Mouse (Mus musculus) MEL (cell line): ENCODE measurements around the gene Ganc. TPM values are rescaled to one million over a fixed set of nuclear protein-coding genes. Genes with fewer than 3 reads are reported as not detected.

Experiments
- DNase-seq: peaks from one replicate; pipeline ENCODE4 v3.0.0; 2011; ENCODE audit warnings: low read depth, low spot score
- H3K27ac ChIP-seq: 2 replicates; pipeline ENCODE4 v1.5.1; 2012; ENCODE audit warnings: low read depth, mild to moderate bottlenecking, control low read depth, low read length, moderate library complexity; ENCODE audit not compliant: control insufficient read depth
- H3K27me3 ChIP-seq, 2 experiments: fragments of 150-350 bp in 1 of 2; sonication (generic) in 1 of 2; 2 replicates each; pipeline ENCODE4 v1.6.1; 2012; ENCODE audit warnings: low read length in 2 of 2, mild to moderate bottlenecking in 2 of 2, improper control_type of control experiment in 1 of 2, moderate library complexity in 1 of 2; ENCODE audit not compliant: insufficient read depth in 2 of 2, control insufficient read depth in 1 of 2
- H3K36me3 ChIP-seq, 2 experiments: 2 replicates each; pipeline ENCODE4 v1.6.1; 2012 to 2014; ENCODE audit warnings: low read length in 2 of 2, improper control_type of control experiment in 1 of 2, inconsistent platforms in 1 of 2, mild to moderate bottlenecking in 1 of 2; ENCODE audit not compliant: insufficient read depth in 2 of 2, control insufficient read depth in 1 of 2
- H3K4me1 ChIP-seq, 2 experiments: fragments of 150-350 bp in 1 of 2; sonication (generic) in 1 of 2; 2 replicates each; pipeline ENCODE4 v1.6.1; 2012; ENCODE audit warnings: low read length in 2 of 2, improper control_type of control experiment in 1 of 2, mild to moderate bottlenecking in 1 of 2; ENCODE audit not compliant: insufficient read depth in 2 of 2, control insufficient read depth in 1 of 2
- H3K4me3 ChIP-seq, 2 experiments: fragments of 150-350 bp in 1 of 2; sonication (generic) in 1 of 2; 2 replicates each; pipeline ENCODE4 v1.5.1; 2012; ENCODE audit warnings: low read depth in 2 of 2, low read length in 2 of 2, mild to moderate bottlenecking in 2 of 2, moderate library complexity in 2 of 2, control low read depth in 1 of 2, improper control_type of control experiment in 1 of 2; ENCODE audit not compliant: control insufficient read depth in 1 of 2, insufficient read depth in 1 of 2
- H3K79me2 ChIP-seq: 2 replicates; pipeline ENCODE4 v1.6.1; 2012; ENCODE audit warnings: mild to moderate bottlenecking, low read length, moderate library complexity; ENCODE audit not compliant: control insufficient read depth, poor library complexity, insufficient read depth
- H3K9ac ChIP-seq: 2 replicates; pipeline ENCODE4 v1.6.1; 2012; ENCODE audit warnings: low read depth, mild to moderate bottlenecking, control low read depth, low read length, moderate library complexity; ENCODE audit not compliant: control insufficient read depth, poor library complexity, severe bottlenecking
- H3K9me3 ChIP-seq: fragments of 150-350 bp; sonication (generic); replicated peaks from 2 replicates; pipeline ENCODE4 v1.6.1; 2012; ENCODE audit warnings: mild to moderate bottlenecking, low read length, improper control_type of control experiment, moderate library complexity; ENCODE audit not compliant: insufficient read depth
- CHD2 ChIP-seq: IDR thresholded peaks from 2 replicates; pipeline ENCODE4 v1.6.1; 2011; ENCODE audit warnings: low read length, improper control_type of control experiment
- E2F4 ChIP-seq: IDR thresholded peaks from 2 replicates; pipeline ENCODE4 v1.6.1; 2011; ENCODE audit warnings: low read depth, low read length, improper control_type of control experiment, borderline replicate concordance
- ELF1 ChIP-seq: IDR thresholded peaks from 2 replicates; pipeline ENCODE4 v1.6.1; 2014; ENCODE audit warnings: low read depth, mild to moderate bottlenecking, inconsistent platforms, low read length, improper control_type of control experiment, moderate library complexity
- EP300 ChIP-seq, 2 experiments: IDR thresholded peaks; 2 replicates each; pipeline ENCODE4 v1.6.1; 2011; ENCODE audit warnings: improper control_type of control experiment in 2 of 2, low read length in 2 of 2, low read depth in 1 of 2, mild to moderate bottlenecking in 1 of 2
- ETS1 ChIP-seq: IDR thresholded peaks from 2 replicates; pipeline ENCODE4 v1.6.1; 2012; ENCODE audit warnings: low read depth, mild to moderate bottlenecking, inconsistent platforms, low read length, improper control_type of control experiment, moderate library complexity
- GABPA ChIP-seq: IDR thresholded peaks from 2 replicates; pipeline ENCODE4 v1.6.1; 2012; ENCODE audit warnings: low read depth, mild to moderate bottlenecking, inconsistent platforms, low read length, improper control_type of control experiment, moderate library complexity
- GATA1 ChIP-seq: IDR thresholded peaks from 2 replicates; pipeline ENCODE4 v1.6.1; 2011; ENCODE audit warnings: low read depth, low read length, improper control_type of control experiment
- HCFC1 ChIP-seq: IDR thresholded peaks from 2 replicates; pipeline ENCODE4 v1.6.1; 2012; ENCODE audit warnings: low read depth, mild to moderate bottlenecking, inconsistent platforms, low read length, improper control_type of control experiment, moderate library complexity
- MXI1 ChIP-seq: IDR thresholded peaks from 2 replicates; pipeline ENCODE4 v1.6.1; 2011; ENCODE audit warnings: mild to moderate bottlenecking, low read depth, low read length, improper control_type of control experiment
- POLR2AphosphoS5 ChIP-seq: IDR thresholded peaks from 2 replicates; pipeline ENCODE4 v1.6.1; 2012; ENCODE audit warnings: low read depth, borderline replicate concordance, mild to moderate bottlenecking, inconsistent platforms, low read length, moderate library complexity, mixed read lengths
- RAD21 ChIP-seq: IDR thresholded peaks from 2 replicates; pipeline ENCODE4 v1.6.1; 2011; ENCODE audit warnings: mild to moderate bottlenecking, low read depth, low read length, improper control_type of control experiment
- TAL1 ChIP-seq: IDR thresholded peaks from 2 replicates; pipeline ENCODE4 v1.6.1; 2012; ENCODE audit warnings: mild to moderate bottlenecking, inconsistent platforms, low read length, moderate library complexity, mixed read lengths
- TBP ChIP-seq: IDR thresholded peaks from 2 replicates; pipeline ENCODE4 v1.8.0; 2011; ENCODE audit warnings: low read depth, low read length, improper control_type of control experiment
- TCF12 ChIP-seq: IDR thresholded peaks from 2 replicates; pipeline ENCODE4 v1.6.1; 2014; ENCODE audit warnings: low read depth, mild to moderate bottlenecking, inconsistent platforms, low read length, improper control_type of control experiment, moderate library complexity
- UBTF ChIP-seq: IDR thresholded peaks from 2 replicates; pipeline ENCODE4 v1.6.1; 2012; ENCODE audit warnings: low read depth, mild to moderate bottlenecking, inconsistent platforms, low read length, improper control_type of control experiment, moderate library complexity, borderline replicate concordance; ENCODE audit not compliant: insufficient read depth
- ZC3H11A ChIP-seq: IDR thresholded peaks from 2 replicates; pipeline ENCODE4 v1.6.1; 2012; ENCODE audit warnings: low read depth, mild to moderate bottlenecking, inconsistent platforms, low read length, improper control_type of control experiment
- ZKSCAN1 ChIP-seq: IDR thresholded peaks from 2 replicates; pipeline ENCODE4 v1.6.1; 2012; ENCODE audit warnings: low read depth, mild to moderate bottlenecking, inconsistent platforms, low read length, improper control_type of control experiment, moderate library complexity
- ZMIZ1 ChIP-seq: IDR thresholded peaks from 2 replicates; pipeline ENCODE4 v1.6.1; 2012; ENCODE audit warnings: low read depth, mild to moderate bottlenecking, inconsistent platforms, low read length, improper control_type of control experiment, moderate library complexity
- polyA plus RNA-seq, 2 experiments: library from polyadenylated mRNA; stranded (reverse) in 1 of 2; unstranded in 1 of 2; fragments of >175 nt in 1 of 2; fragments of >200 nt in 1 of 2; gene quantifications; 2 replicates each; pipeline versions ENCODE4 v1.2.1 to v1.2.4; 2012; ENCODE audit warnings: low replicate concordance in 2 of 2, low read depth in 1 of 2; ENCODE audit not compliant: insufficient read length in 2 of 2, insufficient read depth in 1 of 2, missing spikeins in 1 of 2
- total RNA-seq: library from RNA; depleted of rRNA; stranded (reverse); fragments of 300-350 nt; gene quantifications from 2 replicates; pipeline ENCODE4 v1.2.3, GENCODE M21; 2012

Gene Ganc
- total and polyA plus RNA-seq, 3 experiments = 3.1 to 4.4 TPM; not detected in 1

GRCm38 (mm10) chr2:120404823-120405765 lies 1.4 kb downstream of the Ganc start (continued):
- TF ChIP-seq UBTF (no peak), HCFC1 (no peak), CHD2 (no peak), ZC3H11A (no peak), TAL1 (no peak), POLR2AphosphoS5 (no peak), GABPA (no peak), ZMIZ1 (no peak), RAD21 (no peak), MXI1 (0 out of 2 replicates have a peak, but pooled peaks have one; percentile 9), EP300 (IDR thresholded peaks at IDR 0.05; ENCODE audit: low read depth in 1 of 2, low read length in 2 of 2) (peak in 1 of 2 experiments; percentile 16; a peak in 2 of 4 replicates)

GRCm38 (mm10) chr2:120411096-120411628 lies 7.5 kb downstream of the Ganc start:
- Histone ChIP-seq H3K36me3 (peaks cover 0 to 3% of the 10 kb centered on the region in 2 experiments; a peak in 2 of 4 replicates), H3K27ac (no peak overlapping the region), H3K9me3 (no peaks in the 10 kb centered on the region), H3K79me2 (no peaks in the 10 kb centered on the region), H3K4me3 (no peak overlapping the region), H3K9ac (no peak overlapping the region), H3K27me3 (no peaks in the 10 kb centered on the region), H3K4me1 (peaks cover 0 to 5% of the 10 kb centered on the region in 2 experiments; a peak in 2 of 4 replicates)
- TF ChIP-seq GATA1 (peak; percentile 34; the same call in 1 of the 2 replicates), TCF12 (peak; percentile 45; the same call in 1 of the 2 replicates), TBP (no peak), ZKSCAN1 (no peak), E2F4 (no peak), TAL1 (no peak), CHD2 (no peak), EP300 (IDR thresholded peaks at IDR 0.05; ENCODE audit: low read depth in 1 of 2, low read length in 2 of 2) (peak in 1 of 2 experiments; percentile 36; a peak in 1 of 4 replicates), ETS1 (0 out of 2 replicates have a peak, but pooled peaks have one; percentile 10), ELF1 (no peak)
- no peak for DNase-seq
